Mouse (Mus musculus) lung, embryonic 15.5 days (tissue): Measurements from ENCODE around the gene Csgalnact2. TPM values are rescaled to one million over a fixed set of nuclear protein-coding genes. Genes with fewer than 3 reads are reported as not detected.

Experiments
- ATAC-seq: fragments of 200-750 bp; cut with Nextera tagmentation; 2 replicates; pipeline ENCODE4 v1.8.0; 2017; ENCODE audit warnings: moderate number of reproducible peaks, borderline replicate concordance; ENCODE audit not compliant: low FRiP score, low TSS enrichment; ENCODE audit errors: extremely low read depth
- H3K27ac ChIP-seq: fragments of 300-500 bp; sonication (generic); 2 replicates; pipeline ENCODE4 v1.5.1; 2015; ENCODE audit warnings: moderate library complexity, mild to moderate bottlenecking, inconsistent platforms
- H3K27me3 ChIP-seq: fragments of 300-500 bp; sonication (generic); 2 replicates; pipeline ENCODE4 v1.6.1; 2015; ENCODE audit warnings: inconsistent platforms
- H3K36me3 ChIP-seq: fragments of 300-500 bp; sonication (generic); 2 replicates; pipeline ENCODE4 v1.6.1; 2015; ENCODE audit warnings: inconsistent platforms
- H3K4me1 ChIP-seq: fragments of 300-500 bp; sonication (generic); 2 replicates; pipeline ENCODE4 v1.6.1; 2015; ENCODE audit warnings: inconsistent platforms
- H3K4me2 ChIP-seq: fragments of 300-500 bp; sonication (generic); 2 replicates; pipeline ENCODE4 v1.6.1; 2015; ENCODE audit warnings: inconsistent platforms, mild to moderate bottlenecking, moderate library complexity
- H3K4me3 ChIP-seq: fragments of 300-500 bp; sonication (generic); 2 replicates; pipeline ENCODE4 v1.5.1; 2015; ENCODE audit warnings: mild to moderate bottlenecking, inconsistent platforms
- H3K9ac ChIP-seq: fragments of 300-500 bp; sonication (generic); 2 replicates; pipeline ENCODE4 v1.6.1; 2015; ENCODE audit warnings: inconsistent platforms
- H3K9me3 ChIP-seq: fragments of 300-500 bp; sonication (generic); 2 replicates; pipeline ENCODE4 v1.6.1; 2016; ENCODE audit warnings: inconsistent platforms
- WGBS: fragments of 180-500 bp; shearing (Covaris S2); methylation state at CpG from one replicate; pipeline ENCODE4 v1.1.7; 2015; 5-methylcytosine and 5-hydroxymethylcytosine counted together
- polyA plus RNA-seq: library from polyadenylated mRNA; unstranded; fragments of >200 nt; fragmentation: Nextera tagmentation; extraction: Ambion mirVana; gene quantifications from 2 replicates; pipeline ENCODE4 v1.2.1, GENCODE M21; 2015

The Csgalnact2 gene
- 20.8 and 21.1 TPM in 2 replicates for polyA plus RNA-seq

- 5% methylated on average over 66 of the region's 66 CpGs for WGBS
- no peaks in the 10 kb centered on the region for H3K27me3 ChIP-seq
- no peaks in the 10 kb centered on the region for H3K36me3 ChIP-seq
- peak within 1 kb of the TSS; percentile 66 for H3K9ac ChIP-seq
- peak within 1 kb of the TSS; percentile 79 for H3K27ac ChIP-seq
- peak within 1 kb of the TSS; percentile 75 for H3K4me3 ChIP-seq
- no peaks in the 10 kb centered on the region for H3K9me3 ChIP-seq
- H3K4me2 ChIP-seq, result peak within 1 kb of the TSS; percentile 69
- peak; percentile 99 for ATAC-seq
- 0 out of 2 replicates have a peak, but pooled peaks cover 3% of the 10 kb centered on the region for H3K4me1 ChIP-seq
Measured at GRCm38 (mm10) chr6:118138731-118139709, at the start of gene Csgalnact2. Csgalnact2 (minus strand) TSS chr6:118139140.

GRCm38 (mm10) chr6:118188599-118188998 is 49.7 kb upstream of the Csgalnact2 start:
- no peak overlapping the region for H3K4me2 ChIP-seq
- WGBS, result 68% methylated on average over 9 of the region's 9 CpGs
- H3K9me3 ChIP-seq, result no peaks in the 10 kb centered on the region
- no peak for ATAC-seq
- H3K27me3 ChIP-seq, result peaks cover 2% of the 10 kb centered on the region; the same call in 1 of the 2 replicates
- no peak overlapping the region for H3K27ac ChIP-seq
- H3K9ac ChIP-seq, result no peak overlapping the region
- no peaks in the 10 kb centered on the region; the same call in 1 of the 2 replicates for H3K4me1 ChIP-seq
- no peak overlapping the region for H3K4me3 ChIP-seq
- no peaks in the 10 kb centered on the region for H3K36me3 ChIP-seq

- 80% methylated on average over 3 of the region's 3 CpGs for WGBS
- Histone ChIP-seq H3K9me3 (no peaks in the 10 kb centered on the region), H3K36me3 (no peaks in the 10 kb centered on the region), H3K27ac (no peak overlapping the region), H3K4me3 (no peak overlapping the region), H3K9ac (no peak overlapping the region), H3K4me2 (no peak overlapping the region), H3K27me3 (no peaks in the 10 kb centered on the region), H3K4me1 (no peaks in the 10 kb centered on the region)
- no peak for ATAC-seq
Measured at GRCm38 (mm10) chr6:118187285-118187641, 48.3 kb upstream of the Csgalnact2 start.

GRCm38 (mm10) chr6:118186620-118187284 is 47.8 kb upstream of the Csgalnact2 start:
- WGBS, result 68% methylated on average over 17 of the region's 17 CpGs
- no peak overlapping the region for H3K4me2 ChIP-seq
- no peaks in the 10 kb centered on the region for H3K27me3 ChIP-seq
- no peaks in the 10 kb centered on the region for H3K36me3 ChIP-seq
- H3K9me3 ChIP-seq, result no peaks in the 10 kb centered on the region
- H3K4me1 ChIP-seq, result no peaks in the 10 kb centered on the region
- H3K4me3 ChIP-seq, result no peak overlapping the region
- no peak overlapping the region for H3K27ac ChIP-seq
- H3K9ac ChIP-seq, result no peak overlapping the region
- ATAC-seq, result no peak

GRCm38 (mm10) chr6:118184126-118184525 is 45.2 kb upstream of the Csgalnact2 start:
- H3K36me3 ChIP-seq, result no peaks in the 10 kb centered on the region
- H3K4me2 ChIP-seq, result no peak overlapping the region
- H3K9ac ChIP-seq, result no peak overlapping the region
- H3K27me3 ChIP-seq, result no peaks in the 10 kb centered on the region
- H3K4me3 ChIP-seq, result no peak overlapping the region
- no peaks in the 10 kb centered on the region for H3K9me3 ChIP-seq
- peaks cover 5% of the 10 kb centered on the region for H3K4me1 ChIP-seq
- WGBS, result 87% methylated on average over 10 of the region's 10 CpGs
- no peak for ATAC-seq
- H3K27ac ChIP-seq, result no peak overlapping the region

GRCm38 (mm10) chr6:118180085-118180423 is 41.1 kb upstream of the Csgalnact2 start:
- ATAC-seq, result 0 out of 2 replicates have a peak, but pooled peaks have one; percentile 16
- Histone ChIP-seq H3K9ac (no peak overlapping the region), H3K4me1 (peaks cover 5% of the 10 kb centered on the region), H3K4me2 (no peak overlapping the region), H3K27me3 (no peaks in the 10 kb centered on the region), H3K4me3 (no peak overlapping the region), H3K9me3 (no peaks in the 10 kb centered on the region), H3K36me3 (no peaks in the 10 kb centered on the region), H3K27ac (no peak overlapping the region)
- WGBS, result 69% methylated on average over 12 of the region's 12 CpGs

GRCm38 (mm10) chr6:118179316-118180084 is 40.6 kb upstream of the Csgalnact2 start:
- peaks cover 5% of the 10 kb centered on the region for H3K4me1 ChIP-seq
- H3K4me2 ChIP-seq, result peak overlapping the region; percentile 4; the same call in 1 of the 2 replicates
- no peaks in the 10 kb centered on the region for H3K36me3 ChIP-seq
- no peak overlapping the region for H3K27ac ChIP-seq
- no peak overlapping the region for H3K9ac ChIP-seq
- no peak overlapping the region for H3K4me3 ChIP-seq
- peak; percentile 71 for ATAC-seq
- no peaks in the 10 kb centered on the region for H3K27me3 ChIP-seq
- 55% methylated on average over 13 of the region's 13 CpGs for WGBS
- H3K9me3 ChIP-seq, result no peaks in the 10 kb centered on the region

- WGBS, result 73% methylated on average over 5 of the region's 5 CpGs
- Histone ChIP-seq H3K4me3 (no peak overlapping the region), H3K27ac (no peak overlapping the region), H3K36me3 (no peaks in the 10 kb centered on the region), H3K4me2 (no peak overlapping the region), H3K9ac (no peak overlapping the region), H3K27me3 (no peaks in the 10 kb centered on the region), H3K4me1 (no peaks in the 10 kb centered on the region), H3K9me3 (no peaks in the 10 kb centered on the region)
- ATAC-seq, result no peak
Measured at GRCm38 (mm10) chr6:118173975-118174328, 35.0 kb upstream of the Csgalnact2 start.

- no peak overlapping the region for H3K4me3 ChIP-seq
- no peak for ATAC-seq
- H3K4me2 ChIP-seq, result no peak overlapping the region
- no peaks in the 10 kb centered on the region for H3K27me3 ChIP-seq
- no peak overlapping the region for H3K9ac ChIP-seq
- no peaks in the 10 kb centered on the region for H3K4me1 ChIP-seq
- H3K27ac ChIP-seq, result no peak overlapping the region
- WGBS, result 89% methylated on average over 18 of the region's 18 CpGs
- H3K36me3 ChIP-seq, result no peaks in the 10 kb centered on the region
- H3K9me3 ChIP-seq, result no peaks in the 10 kb centered on the region
Measured at GRCm38 (mm10) chr6:118173251-118173974, 34.5 kb upstream of the Csgalnact2 start.

GRCm38 (mm10) chr6:118171386-118171785 is 32.4 kb upstream of the Csgalnact2 start:
- H3K27ac ChIP-seq, result no peak overlapping the region
- ATAC-seq, result no peak

GRCm38 (mm10) chr6:118168106-118168505 is 29.2 kb upstream of the Csgalnact2 start:
- no peak for ATAC-seq
- Histone ChIP-seq H3K27me3 (no peaks in the 10 kb centered on the region), H3K36me3 (no peaks in the 10 kb centered on the region), H3K4me2 (no peak overlapping the region), H3K4me1 (no peaks in the 10 kb centered on the region), H3K4me3 (no peak overlapping the region), H3K9me3 (no peaks in the 10 kb centered on the region), H3K9ac (no peak overlapping the region), H3K27ac (no peak overlapping the region)
- WGBS, result 77% methylated on average over 14 of the region's 14 CpGs

More at GRCm38 (mm10) chr6:118171386-118171785, 32.4 kb upstream of the Csgalnact2 start:
- Histone ChIP-seq H3K9me3 (no peaks in the 10 kb centered on the region), H3K4me2 (no peak overlapping the region), H3K4me3 (no peak overlapping the region), H3K9ac (no peak overlapping the region), H3K4me1 (no peaks in the 10 kb centered on the region), H3K27me3 (no peaks in the 10 kb centered on the region), H3K36me3 (no peaks in the 10 kb centered on the region)
- 82% methylated on average over 7 of the region's 7 CpGs for WGBS
